Mouse (Mus musculus): Measurements from ENCODE around the gene Zfp459. TPM values are rescaled to one million over a fixed set of nuclear protein-coding genes. Genes with fewer than 3 reads are reported as not detected.
A peak's percentile ranks its signal among the peaks of the same experiment; 100 is the strongest.
"Not testable (repeated sequence)": the region's sequence is repeated elsewhere in the genome, so short reads cannot be mapped to it uniquely, and the experiment has no call there.

The Zfp459 gene
- polyA plus RNA-seq (2015; fragmentation: Nextera tagmentation; extraction: Ambion mirVana) = 0.77 and 1.7 TPM in 2 replicates

DNA sequence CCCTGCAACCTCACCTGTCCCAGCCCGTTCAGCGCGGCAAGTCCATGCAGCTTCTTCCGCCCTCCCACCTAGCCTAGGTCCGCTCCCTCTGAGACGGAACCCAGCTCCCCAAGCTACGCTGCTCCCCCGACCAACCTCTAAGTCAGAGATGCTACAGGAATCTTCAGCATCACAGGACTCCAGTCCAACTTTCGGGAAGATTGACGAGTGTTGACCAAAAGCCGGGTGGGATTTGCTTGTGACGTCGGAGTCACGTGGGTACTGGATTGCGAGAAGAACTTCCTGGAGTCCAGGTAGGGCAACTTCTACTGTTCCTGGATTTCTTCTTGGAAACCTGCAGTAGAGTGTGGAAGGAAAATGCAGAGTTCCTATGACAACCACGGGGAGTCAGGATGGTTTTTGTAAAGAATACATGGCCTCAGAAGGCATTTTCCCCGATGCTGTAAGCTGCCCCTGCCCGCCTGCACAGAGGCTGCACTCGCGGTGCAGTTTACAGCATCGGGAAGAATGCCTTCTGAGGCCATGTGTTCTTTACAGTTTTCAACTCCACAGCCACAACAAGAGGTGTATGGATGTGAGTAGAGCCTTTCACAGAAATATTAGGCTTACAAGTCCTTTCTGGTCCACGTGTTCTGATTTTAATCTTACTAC is at the start of gene Zfp459:
TSS of gene Zfp459 (minus strand) at position 212 of the 651 bp plus-strand sequence.
- Histone ChIP-seq H3K9ac (ENCODE audit: low read depth, low read length) (peak within 1 kb of the TSS; percentile 69), H3K4me2 (ENCODE audit: low read length) (peak within 1 kb of the TSS; percentile 94), H3K27me3 (ENCODE audit: control insufficient read depth, insufficient read depth, low read depth, low read length) (no peaks in the 10 kb centered on the region), H3K9me3 (replicated peaks; ENCODE audit: control insufficient read depth, low read length, poor library complexity, severe bottlenecking) (no peaks in the 10 kb centered on the region), H3K4me3 (ENCODE audit: low read depth, low read length) (peak within 1 kb of the TSS; percentile 76), H3K36me3 (ENCODE audit: control insufficient read depth, insufficient read depth, low read length) (no peaks in the 10 kb centered on the region), H3K4me1 (ENCODE audit: control insufficient read depth, insufficient read depth, low read length) (peaks cover 7% of the 10 kb centered on the region; the same call in 1 of the 2 replicates), H3K27ac (ENCODE audit: low read length) (no peak within 1 kb of the TSS)
- ATAC-seq = peak; percentile 89
- WGBS = 2% methylated on average over 22 of the region's 22 CpGs

DNA sequence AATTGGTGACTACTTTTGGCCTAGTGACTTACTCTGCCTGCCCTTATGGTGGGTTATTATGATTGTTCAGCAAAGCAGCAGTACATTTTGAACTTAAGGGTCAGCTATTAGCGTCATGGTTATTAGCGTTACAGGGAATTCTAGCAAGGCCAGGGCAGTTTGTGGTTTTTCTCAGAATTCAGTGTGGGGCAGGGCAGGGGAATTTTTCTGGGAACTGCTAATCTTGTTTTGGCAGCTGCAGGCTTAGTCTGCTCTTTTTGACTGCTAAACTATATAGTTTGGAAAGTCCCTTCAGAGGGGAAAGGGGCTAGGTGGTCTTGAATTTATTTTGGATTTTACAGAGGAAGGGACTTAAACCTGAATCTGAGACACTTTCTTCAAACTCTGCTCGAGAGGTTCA is 48.1 kb upstream of the Zfp459 start:
- peaks cover 25% of the 10 kb centered on the region for H3K36me3 ChIP-seq (ENCODE audit: control insufficient read depth, insufficient read depth, low read length)
- no peak for ATAC-seq
- no peak overlapping the region for H3K4me3 ChIP-seq (ENCODE audit: low read depth, low read length)
- H3K27ac ChIP-seq (ENCODE audit: low read length) = no peak overlapping the region
- H3K4me1 ChIP-seq (ENCODE audit: control insufficient read depth, insufficient read depth, low read length) = no peaks in the 10 kb centered on the region
- H3K27me3 ChIP-seq (ENCODE audit: control insufficient read depth, insufficient read depth, low read depth, low read length) = no peaks in the 10 kb centered on the region
- no peak overlapping the region for H3K4me2 ChIP-seq (ENCODE audit: low read length)
- 92% methylated on average over 3 of the region's 3 CpGs for WGBS
- H3K9me3 ChIP-seq (replicated peaks; ENCODE audit: control insufficient read depth, low read length, poor library complexity, severe bottlenecking) = no peaks in the 10 kb centered on the region; the same call in 1 of the 2 replicates
- no peak overlapping the region for H3K9ac ChIP-seq (ENCODE audit: low read depth, low read length)

DNA sequence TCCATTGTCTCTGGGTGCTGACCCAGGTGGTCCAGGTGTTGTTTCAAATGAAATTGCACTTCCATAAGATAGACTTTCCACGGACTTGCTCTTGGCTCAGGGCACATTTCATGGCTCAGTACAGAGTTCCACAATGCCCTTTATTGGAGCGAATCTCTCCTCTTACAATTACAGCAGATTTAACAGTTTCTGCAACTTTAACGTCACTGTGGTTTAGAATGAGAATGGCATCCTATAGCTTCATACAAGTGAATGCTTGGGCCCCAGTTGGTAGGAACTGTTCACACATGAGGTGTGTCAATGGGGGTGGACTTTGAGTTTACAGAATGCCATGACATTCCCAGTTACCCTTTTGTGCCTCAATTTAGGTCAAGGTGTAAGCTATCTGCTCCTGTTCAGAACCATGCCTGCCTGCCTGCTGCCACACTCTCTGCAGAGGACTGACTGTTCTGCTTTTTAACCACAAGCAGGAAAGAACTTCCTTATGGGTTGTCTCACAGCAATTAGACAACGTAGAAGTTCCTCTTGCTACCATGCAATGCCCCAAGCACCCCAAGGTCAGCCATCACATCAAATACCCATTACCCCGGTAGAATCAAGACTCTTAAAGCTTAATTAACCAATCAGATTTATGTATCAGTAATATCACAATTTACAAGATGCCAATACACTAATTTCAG is 42.4 kb upstream of the Zfp459 start:
- H3K4me3 ChIP-seq (ENCODE audit: low read depth, low read length); H3K4me1 ChIP-seq (ENCODE audit: control insufficient read depth, insufficient read depth, low read length); H3K4me2 ChIP-seq (ENCODE audit: low read length); H3K36me3 ChIP-seq (ENCODE audit: control insufficient read depth, insufficient read depth, low read length); H3K27me3 ChIP-seq (ENCODE audit: control insufficient read depth, insufficient read depth, low read depth, low read length); ATAC-seq; H3K27ac ChIP-seq (ENCODE audit: low read length); H3K9ac ChIP-seq (ENCODE audit: low read depth, low read length); H3K9me3 ChIP-seq (replicated peaks; ENCODE audit: control insufficient read depth, low read length, poor library complexity, severe bottlenecking): not testable (repeated sequence)
- WGBS = 82% methylated on average over 2 of the region's 5 CpGs

DNA sequence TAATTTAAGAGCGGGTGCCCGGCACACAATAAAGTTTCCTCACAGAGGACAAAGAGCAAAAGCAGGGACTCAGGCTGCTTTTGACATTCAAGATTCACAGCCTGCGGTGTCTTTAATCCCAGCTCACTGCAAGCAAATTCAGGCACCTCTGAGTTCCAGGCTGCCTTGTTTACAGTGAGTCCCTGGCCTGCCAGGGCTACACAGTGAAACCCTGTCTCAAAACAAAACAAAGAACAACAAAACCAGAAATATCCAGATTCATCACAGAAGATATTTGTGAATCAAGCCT is 30.7 kb upstream of the Zfp459 start:
- H3K9ac ChIP-seq (ENCODE audit: low read depth, low read length) = peak overlapping the region; percentile 54
- 0% methylated on average over 3 of the region's 3 CpGs for WGBS
- H3K4me1 ChIP-seq (ENCODE audit: control insufficient read depth, insufficient read depth, low read length) = peaks cover 9% of the 10 kb centered on the region
- no peaks in the 10 kb centered on the region for H3K27me3 ChIP-seq (ENCODE audit: control insufficient read depth, insufficient read depth, low read depth, low read length)
- H3K36me3 ChIP-seq (ENCODE audit: control insufficient read depth, insufficient read depth, low read length) = peaks cover 2% of the 10 kb centered on the region
- peak overlapping the region; percentile 51 for H3K4me3 ChIP-seq (ENCODE audit: low read depth, low read length)
- H3K27ac ChIP-seq (ENCODE audit: low read length) = 0 out of 2 replicates have a peak overlapping the region, but pooled peaks have one; percentile 2
- no peaks in the 10 kb centered on the region for H3K9me3 ChIP-seq (replicated peaks; ENCODE audit: control insufficient read depth, low read length, poor library complexity, severe bottlenecking)
- peak; percentile 67 for ATAC-seq
- H3K4me2 ChIP-seq (ENCODE audit: low read length) = peak overlapping the region; percentile 62

DNA sequence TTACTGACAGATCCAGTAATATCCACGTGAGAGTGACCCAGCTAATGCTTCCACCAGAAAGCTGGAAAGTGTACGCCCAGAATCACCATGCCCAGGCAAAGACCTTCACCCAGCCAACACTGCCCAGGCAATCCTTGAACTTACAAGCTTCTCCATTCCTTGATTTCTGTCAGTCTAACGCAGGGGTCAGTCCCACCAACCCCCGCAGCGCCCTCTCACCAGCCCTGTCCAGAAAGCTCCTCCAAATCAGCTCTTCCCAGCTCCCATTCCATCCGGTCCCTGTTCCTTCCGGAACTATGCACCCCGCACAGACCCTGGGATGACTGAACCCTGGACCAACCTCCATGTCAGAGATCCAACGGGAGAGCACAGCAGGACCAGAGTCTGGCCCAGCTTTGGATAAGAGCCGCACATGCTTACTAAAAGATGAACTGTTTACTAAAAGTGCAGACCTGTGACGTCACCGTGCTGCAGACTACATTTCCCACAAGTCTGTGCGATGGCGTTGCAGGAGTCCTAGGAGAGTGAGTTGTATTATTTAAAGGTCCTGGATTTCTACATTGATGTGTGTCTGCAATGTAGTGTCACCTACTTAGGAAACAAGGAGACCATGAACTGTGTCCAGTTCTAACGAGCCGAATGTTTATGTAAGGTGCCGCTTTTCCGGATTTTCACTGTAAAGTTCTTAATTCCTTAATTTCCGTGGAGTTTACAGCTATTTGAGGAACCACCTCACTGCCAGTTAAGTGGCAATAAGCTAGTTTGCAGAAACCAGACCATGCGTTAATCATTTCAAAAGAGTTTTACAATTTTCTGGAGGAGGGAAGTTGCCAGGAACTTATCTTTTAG is 30.2 kb upstream of the Zfp459 start, which contains the start of gene Zfp874a:
TSS of gene Zfp874a (minus strand) at position 453 of the 849 bp plus-strand sequence.
- peaks cover 8% of the 10 kb centered on the region for H3K36me3 ChIP-seq (ENCODE audit: control insufficient read depth, insufficient read depth, low read length)
- H3K4me3 ChIP-seq (ENCODE audit: low read depth, low read length) = peak within 1 kb of the TSS; percentile 51
- H3K4me2 ChIP-seq (ENCODE audit: low read length) = peak within 1 kb of the TSS; percentile 62
- 0 out of 2 replicates have a peak within 1 kb of the TSS, but pooled peaks have one; percentile 2 for H3K27ac ChIP-seq (ENCODE audit: low read length)
- H3K9me3 ChIP-seq (replicated peaks; ENCODE audit: control insufficient read depth, low read length, poor library complexity, severe bottlenecking) = 0 out of 2 replicates have a peak, but pooled peaks cover under 1% of the 10 kb centered on the region
- peaks cover 9% of the 10 kb centered on the region for H3K4me1 ChIP-seq (ENCODE audit: control insufficient read depth, insufficient read depth, low read length)
- peak within 1 kb of the TSS; percentile 54 for H3K9ac ChIP-seq (ENCODE audit: low read depth, low read length)
- 1% methylated on average over 20 of the region's 20 CpGs for WGBS
- no peaks in the 10 kb centered on the region for H3K27me3 ChIP-seq (ENCODE audit: control insufficient read depth, insufficient read depth, low read depth, low read length)
- ATAC-seq = peak; percentile 98

DNA sequence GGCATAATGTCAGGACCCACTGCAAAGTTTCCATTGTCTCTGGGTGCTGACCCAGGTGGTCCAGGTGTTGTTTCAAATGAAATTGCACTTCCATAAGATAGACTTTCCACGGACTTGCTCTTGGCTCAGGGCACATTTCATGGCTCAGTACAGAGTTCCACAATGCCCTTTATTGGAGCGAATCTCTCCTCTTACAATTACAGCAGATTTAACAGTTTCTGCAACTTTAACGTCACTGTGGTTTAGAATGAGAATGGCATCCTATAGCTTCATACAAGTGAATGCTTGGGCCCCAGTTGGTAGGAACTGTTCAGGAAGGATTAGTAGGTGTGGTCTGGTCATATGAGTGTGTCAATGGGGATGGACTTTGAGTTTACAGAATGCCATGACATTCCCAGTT is 15.9 kb upstream of the Zfp459 start:
- no CpG with 5 or more reads among the region's 3 CpGs for WGBS

DNA sequence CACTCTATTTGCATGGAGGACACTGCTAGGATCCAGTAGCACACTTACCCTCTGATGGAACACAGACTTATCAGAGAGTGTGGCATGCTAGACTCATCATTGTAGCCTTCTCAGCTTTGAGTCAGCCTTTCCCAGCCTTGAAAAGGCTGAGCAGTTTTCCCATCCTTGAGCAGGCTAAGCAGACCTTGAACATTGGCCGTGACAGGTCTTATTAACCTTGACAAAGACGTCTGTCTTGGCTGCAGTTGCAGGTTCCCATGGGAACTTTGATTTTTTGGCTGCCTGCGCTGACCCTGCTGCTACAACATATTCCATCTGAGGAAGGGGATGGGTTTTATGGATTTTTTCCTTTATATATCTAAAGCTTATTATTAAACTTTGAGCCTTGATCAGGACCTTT is 6.9 kb upstream of the Zfp459 start:
- ATAC-seq = no peak

More for the DNA sequence above, 15.9 kb upstream of the Zfp459 start:
- H3K27ac ChIP-seq (ENCODE audit: low read length); ATAC-seq; H3K4me3 ChIP-seq (ENCODE audit: low read depth, low read length); H3K27me3 ChIP-seq (ENCODE audit: control insufficient read depth, insufficient read depth, low read depth, low read length); H3K9me3 ChIP-seq (replicated peaks; ENCODE audit: control insufficient read depth, low read length, poor library complexity, severe bottlenecking); H3K9ac ChIP-seq (ENCODE audit: low read depth, low read length); H3K4me2 ChIP-seq (ENCODE audit: low read length); H3K4me1 ChIP-seq (ENCODE audit: control insufficient read depth, insufficient read depth, low read length); H3K36me3 ChIP-seq (ENCODE audit: control insufficient read depth, insufficient read depth, low read length): not testable (repeated sequence)

DNA sequence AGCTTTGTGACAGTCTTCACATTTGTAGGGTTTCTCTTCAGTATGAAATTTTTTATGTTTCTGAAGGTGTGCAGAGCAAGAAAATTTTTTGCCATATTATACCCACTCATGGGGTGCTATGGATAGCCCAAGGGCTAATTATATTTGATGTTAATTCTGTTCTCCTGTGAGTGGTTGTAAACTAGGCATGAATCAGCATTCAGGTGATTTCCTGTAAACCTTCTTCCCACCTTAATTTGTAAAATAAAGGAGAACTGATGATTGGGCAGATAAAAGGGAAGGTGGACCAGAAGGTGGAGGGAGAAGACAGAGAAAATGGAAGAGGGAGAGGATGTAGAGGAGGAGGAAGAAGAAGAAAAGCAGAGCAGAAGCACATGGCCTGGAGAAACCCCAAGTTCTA is 4.5 kb upstream of the Zfp459 start:
- ATAC-seq; H3K4me2 ChIP-seq (ENCODE audit: low read length); H3K9ac ChIP-seq (ENCODE audit: low read depth, low read length); H3K4me1 ChIP-seq (ENCODE audit: control insufficient read depth, insufficient read depth, low read length); H3K27me3 ChIP-seq (ENCODE audit: control insufficient read depth, insufficient read depth, low read depth, low read length); H3K27ac ChIP-seq (ENCODE audit: low read length); H3K36me3 ChIP-seq (ENCODE audit: control insufficient read depth, insufficient read depth, low read length); H3K4me3 ChIP-seq (ENCODE audit: low read depth, low read length); H3K9me3 ChIP-seq (replicated peaks; ENCODE audit: control insufficient read depth, low read length, poor library complexity, severe bottlenecking): not testable (repeated sequence)

More for the DNA sequence above, 6.9 kb upstream of the Zfp459 start:
- no peaks in the 10 kb centered on the region for H3K9me3 ChIP-seq (replicated peaks; ENCODE audit: control insufficient read depth, low read length, poor library complexity, severe bottlenecking)
- no peaks in the 10 kb centered on the region for H3K27me3 ChIP-seq (ENCODE audit: control insufficient read depth, insufficient read depth, low read depth, low read length)
- no peaks in the 10 kb centered on the region for H3K4me1 ChIP-seq (ENCODE audit: control insufficient read depth, insufficient read depth, low read length)
- WGBS = 70% methylated on average over 3 of the region's 3 CpGs
- no peak overlapping the region for H3K9ac ChIP-seq (ENCODE audit: low read depth, low read length)
- no peak overlapping the region for H3K4me3 ChIP-seq (ENCODE audit: low read depth, low read length)
- H3K4me2 ChIP-seq (ENCODE audit: low read length) = no peak overlapping the region
- no peaks in the 10 kb centered on the region for H3K36me3 ChIP-seq (ENCODE audit: control insufficient read depth, insufficient read depth, low read length)
- no peak overlapping the region for H3K27ac ChIP-seq (ENCODE audit: low read length)
